Mouse (Mus musculus): ENCODE results near the gene Cspg4.

GRCm38 (mm10) chr9:56917131-56917530 is 52.3 kb downstream of the Cspg4 start:
- no peak for TF ChIP-seq TAL1 (IDR thresholded peaks at IDR 0.05; ENCODE audit: low read length)
- TF ChIP-seq GATA1 (IDR thresholded peaks at IDR 0.05; ENCODE audit: low read length): no peak

All from erythroblast, embryonic 14.5 days (primary cell).